Mouse (Mus musculus): ENCODE measurements around the gene Me3.

The Me3 gene

DNA sequence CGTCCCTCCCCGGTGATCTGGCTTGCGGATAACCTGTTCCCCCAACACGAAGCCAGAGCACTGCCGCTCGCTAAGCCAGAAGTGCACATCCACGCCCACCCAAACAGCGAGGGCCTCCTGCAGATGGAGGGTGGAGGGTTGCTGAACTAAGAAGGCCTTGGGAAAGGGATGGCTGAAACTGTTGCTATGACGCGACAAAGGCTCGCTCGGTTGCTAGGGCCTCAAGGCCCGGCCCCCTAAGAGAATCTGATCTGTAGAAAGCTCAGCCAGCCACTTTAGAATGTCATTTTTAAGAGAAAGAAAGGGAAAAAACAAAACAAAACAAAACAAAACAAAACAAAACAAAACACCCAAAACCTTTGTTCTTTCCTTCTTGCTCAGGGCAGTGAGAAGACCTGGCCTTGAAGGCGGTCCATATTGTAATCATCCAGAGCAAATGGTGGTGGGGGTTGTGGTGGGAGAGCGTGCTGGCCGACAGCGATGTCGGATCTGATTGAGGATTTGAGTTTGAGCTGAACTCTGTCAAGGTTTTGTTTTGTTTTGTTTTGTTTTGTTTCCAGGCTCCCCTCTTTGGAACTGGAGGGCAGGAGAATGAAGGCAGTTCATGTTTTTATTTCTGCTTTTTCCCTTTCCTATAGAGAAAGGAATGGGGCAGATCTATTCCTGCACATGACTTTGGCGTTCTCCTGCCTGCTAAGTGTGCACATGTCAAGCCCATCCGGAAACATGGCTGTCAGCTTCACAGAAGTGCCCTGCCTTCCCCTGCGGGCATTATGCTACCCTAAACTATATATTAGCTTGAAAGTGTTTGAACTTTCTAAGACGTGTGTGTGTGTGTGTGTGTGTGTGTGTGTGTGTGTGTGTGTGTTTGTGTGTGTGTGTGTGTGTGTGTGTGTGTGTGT is 271.5 kb downstream of the Me3 start, which contains the start of gene Ccdc81:
Ccdc81 (minus strand) TSS at position 188 of the 902 bp plus-strand sequence.
- DNase-seq (ENCODE audit: low read depth, low spot score): peak; percentile 67
